Mouse (Mus musculus) kidney, adult 2 months (tissue): ENCODE measurements around the gene Ssu2. TPM values are rescaled to one million over a fixed set of nuclear protein-coding genes. Genes with fewer than 3 reads are reported as not detected.

Experiments used
- DNase-seq: peaks from one replicate; pipeline ENCODE4 v3.0.0; 2021
- H3K27ac ChIP-seq: fragments of 200-500 bp; 2 replicates; pipeline ENCODE4 v1.5.1; 2012; ENCODE audit warnings: low read depth, low read length, control low read depth, inconsistent platforms; ENCODE audit not compliant: insufficient read depth
- H3K27me3 ChIP-seq: fragments of 200-500 bp; replicated peaks from 2 replicates; pipeline ENCODE4 v1.6.1; 2012; ENCODE audit warnings: mild to moderate bottlenecking, moderate library complexity, low read length, inconsistent platforms; ENCODE audit not compliant: control insufficient read depth, insufficient read depth
- H3K36me3 ChIP-seq: fragments of 200-500 bp; 2 replicates; pipeline ENCODE4 v1.6.1; 2012; ENCODE audit warnings: mild to moderate bottlenecking, moderate library complexity, low read length, inconsistent platforms; ENCODE audit not compliant: control insufficient read depth, insufficient read depth
- H3K4me1 ChIP-seq: fragments of 200-500 bp; 2 replicates; pipeline ENCODE4 v1.6.1; 2011; ENCODE audit warnings: low read length; ENCODE audit not compliant: control insufficient read depth, insufficient read depth
- H3K4me3 ChIP-seq: fragments of 200-500 bp; 2 replicates; pipeline ENCODE4 v1.5.1; 2011; ENCODE audit warnings: mild to moderate bottlenecking, low read depth, low read length, control low read depth; ENCODE audit not compliant: insufficient read depth
- CTCF ChIP-seq: fragments of 200-500 bp; conservative IDR thresholded peaks from 2 replicates; pipeline ENCODE4 v1.5.1; 2011; ENCODE audit warnings: low read depth, mild to moderate bottlenecking, control low read depth, low read length, moderate library complexity, mixed read lengths; ENCODE audit not compliant: insufficient read depth, insufficient read length
- POLR2A ChIP-seq: fragments of 200-500 bp; IDR thresholded peaks from one replicate; pipeline ENCODE4 v1.6.1; 2011; ENCODE audit warnings: low read depth, low read length, control low read depth
- WGBS: fragments of 180-500 bp; shearing (Covaris S2); methylation state at CpG from one replicate; pipeline ENCODE4 v1.1.7; 2018; 5-methylcytosine and 5-hydroxymethylcytosine counted together
- polyA plus RNA-seq: library from polyadenylated mRNA; depleted of rRNA; stranded (reverse); fragments of >200 nt; gene quantifications from 2 replicates; pipeline ENCODE4 v1.2.3, GENCODE M21; 2012; rRNA removed

The Ssu2 gene
- polyA plus RNA-seq, 1 experiment, result 2.2 TPM

GRCm38 (mm10) chr6:112325213-112325612 is 62.6 kb downstream of the Ssu2 start:
- no peaks in the 10 kb centered on the region for H3K27me3 ChIP-seq
- no peak overlapping the region for H3K4me3 ChIP-seq
- peak overlapping the region; percentile 87 for H3K27ac ChIP-seq
- H3K36me3 ChIP-seq, result no peaks in the 10 kb centered on the region
- H3K4me1 ChIP-seq, result 0 out of 2 replicates have a peak, but pooled peaks cover 6% of the 10 kb centered on the region
- DNase-seq, result peak; percentile 69
- WGBS, result 72% methylated on average over 3 of the region's 3 CpGs
- TF ChIP-seq CTCF (no peak), POLR2A (no peak)

GRCm38 (mm10) chr6:112322916-112323315 is 64.9 kb downstream of the Ssu2 start:
- DNase-seq, result no peak
- WGBS, result 70% methylated on average over 5 of the region's 5 CpGs

GRCm38 (mm10) chr6:112320679-112321078 is 67.1 kb downstream of the Ssu2 start:
- no peak for TF ChIP-seq CTCF
- TF ChIP-seq POLR2A, result no peak
- WGBS, result 62% methylated on average over 5 of the region's 5 CpGs
- Histone ChIP-seq H3K27ac (no peak overlapping the region), H3K4me1 (0 out of 2 replicates have a peak, but pooled peaks cover 6% of the 10 kb centered on the region), H3K27me3 (no peaks in the 10 kb centered on the region), H3K4me3 (no peak overlapping the region), H3K36me3 (no peaks in the 10 kb centered on the region)
- no peak for DNase-seq

More at GRCm38 (mm10) chr6:112322916-112323315, 64.9 kb downstream of the Ssu2 start:
- Histone ChIP-seq H3K36me3 (no peaks in the 10 kb centered on the region), H3K27me3 (no peaks in the 10 kb centered on the region), H3K4me1 (0 out of 2 replicates have a peak, but pooled peaks cover 6% of the 10 kb centered on the region), H3K4me3 (no peak overlapping the region), H3K27ac (no peak overlapping the region)
- TF ChIP-seq CTCF (no peak), POLR2A (no peak)

GRCm38 (mm10) chr6:112319449-112319848 is 68.4 kb downstream of the Ssu2 start:
- 0 out of 2 replicates have a peak, but pooled peaks cover 3% of the 10 kb centered on the region for H3K4me1 ChIP-seq
- H3K27ac ChIP-seq, result no peak overlapping the region
- H3K4me3 ChIP-seq, result no peak overlapping the region
- TF ChIP-seq CTCF, result no peak
- H3K36me3 ChIP-seq, result no peaks in the 10 kb centered on the region
- WGBS, result 86% methylated on average over 4 of the region's 4 CpGs
- DNase-seq, result no peak
- no peaks in the 10 kb centered on the region for H3K27me3 ChIP-seq

GRCm38 (mm10) chr6:112311385-112311784 is 76.4 kb downstream of the Ssu2 start:
- no peak for DNase-seq
- no peaks in the 10 kb centered on the region for H3K27me3 ChIP-seq
- H3K36me3 ChIP-seq, result no peaks in the 10 kb centered on the region
- TF ChIP-seq POLR2A (no peak), CTCF (no peak)
- 26% methylated on average over 4 of the region's 4 CpGs for WGBS
- no peaks in the 10 kb centered on the region for H3K4me1 ChIP-seq
- H3K4me3 ChIP-seq, result no peak overlapping the region
- H3K27ac ChIP-seq, result no peak overlapping the region

- DNase-seq, result no peak
- TF ChIP-seq POLR2A (no peak), CTCF (no peak)
- H3K27ac ChIP-seq, result no peak overlapping the region
- no peaks in the 10 kb centered on the region for H3K4me1 ChIP-seq
- H3K36me3 ChIP-seq, result no peaks in the 10 kb centered on the region
- no peaks in the 10 kb centered on the region for H3K27me3 ChIP-seq
- H3K4me3 ChIP-seq, result no peak overlapping the region
- 56% methylated on average over 6 of the region's 6 CpGs for WGBS
Observed at GRCm38 (mm10) chr6:112309330-112309938, 78.4 kb downstream of the Ssu2 start.

Other genes starting within 250 kb of the Ssu2 start
- 10.9 and 14.0 TPM in 2 replicates for gene Lmcd1, start 114.3 kb downstream of the Ssu2 start, polyA plus RNA-seq
- 0.50 and 1.4 TPM in 2 replicates for gene Cav3, start 71.5 kb upstream of the Ssu2 start, polyA plus RNA-seq
- 0.88 and 1.8 TPM in 2 replicates for gene Oxtr, start 101.9 kb upstream of the Ssu2 start, polyA plus RNA-seq